Mouse (Mus musculus): Measurements from ENCODE around the gene E030018B13Rik. TPM values are rescaled to one million over a fixed set of nuclear protein-coding genes. Genes with fewer than 3 reads are reported as not detected.

The E030018B13Rik gene
- total and polyA plus RNA-seq, 3 experiments, result 0.07 TPM; not detected in 2

GRCm38 (mm10) chr7:63896968-63897468 is 19.6 kb upstream of the E030018B13Rik start:
- Histone ChIP-seq H3K4me1 (ENCODE audit: control insufficient read depth in 1 of 2, insufficient read depth in 2 of 2, low read length in 2 of 2) (peaks cover 10 to 19% of the 10 kb centered on the region in 2 experiments; a peak in 3 of 4 replicates), H3K27me3 (ENCODE audit: control insufficient read depth in 1 of 2, insufficient read depth in 2 of 2, low read length in 2 of 2) (no peaks in the 10 kb centered on the region), H3K4me3 (ENCODE audit: control insufficient read depth in 1 of 2, insufficient read depth in 1 of 2, low read depth in 2 of 2, low read length in 2 of 2) (peak overlapping the region; percentile 33 to 72), H3K36me3 (ENCODE audit: control insufficient read depth in 1 of 2, insufficient read depth in 2 of 2, low read length in 2 of 2) (peaks cover 0 to 12% of the 10 kb centered on the region in 2 experiments; a peak in 2 of 4 replicates), H3K9me3 (replicated peaks; ENCODE audit: insufficient read depth, low read length) (no peaks in the 10 kb centered on the region), H3K79me2 (ENCODE audit: control insufficient read depth, insufficient read depth, low read length, poor library complexity) (peaks cover 28% of the 10 kb centered on the region), H3K9ac (ENCODE audit: control insufficient read depth, low read depth, low read length, poor library complexity, severe bottlenecking) (peak overlapping the region; percentile 86), H3K27ac (ENCODE audit: control insufficient read depth, low read depth, low read length) (peak overlapping the region; percentile 88)
- peak; percentile 71 for TF ChIP-seq RCOR1 (IDR thresholded peaks at IDR 0.05; ENCODE audit: low read depth, low read length)
- peak; percentile 67 for TF ChIP-seq GATA1 (IDR thresholded peaks at IDR 0.05; ENCODE audit: low read depth, low read length)
- TF ChIP-seq TAL1 (IDR thresholded peaks at IDR 0.05; ENCODE audit: low read length), result peak; percentile 65
- 0 out of 2 replicates have a peak, but pooled peaks have one; percentile 14 for TF ChIP-seq TBP (IDR thresholded peaks at IDR 0.05; ENCODE audit: low read depth, low read length)
- no peak for TF ChIP-seq UBTF (IDR thresholded peaks at IDR 0.05; ENCODE audit: borderline replicate concordance, insufficient read depth, low read depth, low read length)
- peak in 1 of 2 experiments; percentile 71; a peak in 2 of 4 replicates for TF ChIP-seq EP300 (IDR thresholded peaks at IDR 0.05; ENCODE audit: low read depth in 1 of 2, low read length in 2 of 2)
- TF ChIP-seq CTCF (IDR thresholded peaks at IDR 0.05 in 2 of 3, conservative IDR thresholded peaks at IDR 0.05 in 1 of 3; ENCODE audit: control insufficient read depth in 1 of 3, insufficient read depth in 1 of 3, low read depth in 2 of 3, low read length in 3 of 3, poor library complexity in 1 of 3, severe bottlenecking in 1 of 3), result peak; percentile 8 to 60 (median 46); a peak in 4 of 6 replicates
- TF ChIP-seq MYC (IDR thresholded peaks at IDR 0.05; ENCODE audit: low read depth, low read length), result 0 out of 2 replicates have a peak, but pooled peaks have one; percentile 63
- TF ChIP-seq MAX (IDR thresholded peaks at IDR 0.05; ENCODE audit: low read length), result peak; percentile 85
- no peak for TF ChIP-seq ZMIZ1 (IDR thresholded peaks at IDR 0.05; ENCODE audit: low read depth, low read length)
- TF ChIP-seq SMC3 (IDR thresholded peaks at IDR 0.05; ENCODE audit: low read depth, low read length), result peak; percentile 33; the same call in 1 of the 2 replicates
- peak; percentile 51; the same call in 1 of the 2 replicates for TF ChIP-seq SIN3A (IDR thresholded peaks at IDR 0.05; ENCODE audit: low read length)
- 0 out of 2 replicates have a peak, but pooled peaks have one; percentile 31 for TF ChIP-seq NELFE (IDR thresholded peaks at IDR 0.05; ENCODE audit: low read depth, low read length)
- TF ChIP-seq ETS1 (IDR thresholded peaks at IDR 0.05; ENCODE audit: low read depth, low read length), result peak; percentile 85
- TF ChIP-seq HCFC1 (IDR thresholded peaks at IDR 0.05; ENCODE audit: low read depth, low read length), result 0 out of 2 replicates have a peak, but pooled peaks have one; percentile 6
- TF ChIP-seq MXI1 (IDR thresholded peaks at IDR 0.05; ENCODE audit: low read depth, low read length), result peak; percentile 57
- no peak for TF ChIP-seq USF1 (IDR thresholded peaks at IDR 0.05; ENCODE audit: low read depth, low read length)
- TF ChIP-seq ELF1 (IDR thresholded peaks at IDR 0.05; ENCODE audit: low read depth, low read length), result no peak
- TF ChIP-seq KAT2A (conservative IDR thresholded peaks at IDR 0.05; ENCODE audit: low read depth, low read length), result no peak
- peak; percentile 72 for TF ChIP-seq TCF12 (IDR thresholded peaks at IDR 0.05; ENCODE audit: low read depth, low read length)
- TF ChIP-seq E2F4 (IDR thresholded peaks at IDR 0.05; ENCODE audit: borderline replicate concordance, low read depth, low read length), result peak; percentile 89; the same call in 1 of the 2 replicates
- DNase-seq (ENCODE audit: low read depth, low spot score), result peak; percentile 93

Measured in MEL (cell line).